Mouse (Mus musculus) urinary bladder, postnatal 36 days (tissue): Measurements from ENCODE around the gene Caln1.

Experiments used
- DNase-seq, 2 experiments: peaks; one replicate each; pipeline ENCODE4 v3.0.0; 2022; ENCODE audit warnings: low spot score in 2 of 2, mixed read lengths in 1 of 2

Caln1 gene

GRCm38 (mm10) chr5:130369237-130369636 lies at the start of gene Caln1:
TSS of gene Caln1 (plus strand) at chr5:130369455.
- DNase-seq: no peak

GRCm38 (mm10) chr5:130319783-130320182 lies 49.5 kb upstream of the Caln1 start:
- DNase-seq: no peak

DNA sequence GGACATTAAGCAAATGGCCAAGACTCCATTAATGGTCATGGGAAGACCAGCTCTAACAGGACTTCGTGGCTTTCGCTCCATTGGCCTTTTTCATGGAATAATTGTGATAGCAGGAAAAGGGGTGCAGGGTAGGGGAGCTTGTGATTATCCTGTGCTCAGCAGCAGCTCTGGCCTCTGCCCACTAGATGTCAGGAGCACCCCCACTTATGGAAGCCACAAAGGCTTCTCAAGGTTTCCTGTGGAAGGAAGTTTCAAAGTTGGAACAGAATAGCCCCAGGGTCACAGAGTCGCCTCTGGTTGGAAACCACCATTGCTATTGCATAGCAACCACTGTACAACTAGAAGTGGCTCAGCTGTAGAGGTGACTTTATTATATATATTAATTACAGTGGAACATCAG lies 48.8 kb upstream of the Caln1 start:
- no peak for DNase-seq

- DNase-seq: no peak
Measured at GRCm38 (mm10) chr5:130325486-130325885, 43.8 kb upstream of the Caln1 start.

- DNase-seq: no peak
Measured at GRCm38 (mm10) chr5:130327615-130328263, 41.5 kb upstream of the Caln1 start.

DNA sequence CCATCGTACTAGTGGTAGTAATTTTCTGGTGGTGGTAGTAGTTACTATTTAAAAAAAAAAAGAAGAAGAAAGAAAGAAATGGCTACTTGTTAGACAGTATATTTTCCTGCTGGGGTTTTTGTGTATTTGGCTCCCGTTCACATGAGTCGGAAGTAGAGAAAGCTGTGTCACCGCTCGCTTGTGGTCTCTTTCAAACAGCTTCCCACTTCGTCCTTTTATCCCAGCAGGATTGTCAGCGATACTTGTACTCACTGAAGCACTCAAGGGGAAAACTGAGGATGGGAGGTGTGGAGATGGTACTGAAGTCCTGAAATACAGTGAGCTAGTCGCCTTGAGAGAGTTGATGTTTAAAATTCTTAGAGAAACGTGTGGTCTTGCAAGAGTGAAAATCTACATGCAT lies 40.9 kb upstream of the Caln1 start:
- DNase-seq: no peak

DNA sequence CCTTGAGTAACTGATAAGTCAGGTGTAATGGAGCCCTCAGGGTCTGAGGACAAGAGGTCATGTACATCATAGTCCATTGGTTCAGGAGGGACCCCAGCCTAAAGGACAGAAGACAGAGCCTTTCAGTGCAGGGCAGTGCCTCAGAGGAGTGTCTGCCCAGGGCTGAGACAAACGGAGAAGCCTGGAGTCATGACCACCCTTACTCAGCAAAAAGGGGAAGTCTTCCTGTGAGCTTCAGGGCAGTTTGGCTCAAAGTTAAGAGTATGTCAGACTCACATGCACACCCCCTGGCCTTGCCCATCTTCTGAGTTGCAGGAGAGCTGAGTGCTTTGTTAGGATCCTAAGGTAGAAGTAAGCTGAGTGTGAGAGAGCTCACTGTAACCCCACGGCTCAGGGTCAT lies 39.4 kb upstream of the Caln1 start:
- DNase-seq: no peak

- no peak for DNase-seq
Measured at GRCm38 (mm10) chr5:130330801-130331200, 38.5 kb upstream of the Caln1 start.

DNA sequence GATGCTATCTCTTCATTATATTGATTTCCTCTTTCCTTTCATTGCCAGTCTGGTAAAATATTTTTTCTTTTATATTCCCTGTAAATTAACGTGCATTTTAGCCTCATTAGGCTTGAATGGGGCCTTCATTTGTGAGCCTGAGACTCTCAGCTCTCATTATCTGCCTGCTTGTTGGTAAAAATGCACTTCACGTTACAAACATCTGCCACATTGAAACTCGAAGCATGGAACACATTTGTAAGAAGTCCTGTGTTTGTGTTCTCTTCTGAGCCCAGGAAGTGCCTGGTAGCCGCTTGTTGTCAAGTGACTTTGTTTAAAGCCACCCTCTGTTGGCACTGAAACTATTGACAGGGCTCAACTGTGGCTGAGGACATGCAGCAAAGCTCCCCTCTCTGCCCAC lies 38.0 kb upstream of the Caln1 start:
- no peak for DNase-seq

- DNase-seq: no peak
Measured at GRCm38 (mm10) chr5:130333566-130333965, 35.7 kb upstream of the Caln1 start.

GRCm38 (mm10) chr5:130333971-130334370 lies 35.3 kb upstream of the Caln1 start:
- no peak for DNase-seq

DNA sequence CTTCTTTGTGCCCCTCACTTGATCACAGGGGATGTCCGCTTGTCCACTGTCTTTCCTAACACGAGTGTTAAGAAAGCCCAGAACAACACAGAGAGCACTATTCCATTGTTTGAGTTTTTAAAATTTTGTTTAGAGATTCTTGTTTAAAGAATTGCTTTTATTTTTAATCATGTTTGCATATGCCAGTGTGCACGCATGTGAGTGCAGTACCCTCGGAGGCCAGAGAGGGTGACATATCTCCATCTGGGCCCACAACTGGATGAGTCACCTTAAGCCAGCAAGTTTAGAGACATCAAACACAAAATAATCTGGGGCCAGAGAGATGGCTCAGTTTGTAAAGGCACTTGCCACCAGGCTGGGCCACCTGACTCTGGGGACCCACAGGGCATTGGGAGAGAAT lies 33.8 kb upstream of the Caln1 start:
- DNase-seq: no peak

GRCm38 (mm10) chr5:130340656-130341055 lies 28.6 kb upstream of the Caln1 start:
- DNase-seq: no peak

DNA sequence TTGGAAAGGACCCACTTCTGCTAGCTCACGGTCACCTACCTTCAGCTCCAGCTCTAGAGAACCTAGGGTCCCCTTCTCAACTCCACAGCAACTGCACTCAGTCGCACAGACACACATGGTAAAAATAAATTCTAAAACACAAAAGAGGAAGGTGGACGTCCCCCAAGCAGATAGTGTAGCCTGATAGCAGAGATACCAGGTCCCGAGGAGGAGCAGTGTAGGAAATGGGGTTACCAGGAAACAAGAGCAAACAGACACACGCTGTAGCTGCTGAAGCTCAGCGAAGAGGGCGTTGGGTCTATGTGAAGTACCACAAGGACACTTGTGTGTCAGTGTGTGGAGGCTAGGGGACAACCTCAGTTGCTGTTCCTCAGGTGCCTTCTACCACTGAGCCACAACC lies 24.3 kb upstream of the Caln1 start:
- DNase-seq: no peak

DNA sequence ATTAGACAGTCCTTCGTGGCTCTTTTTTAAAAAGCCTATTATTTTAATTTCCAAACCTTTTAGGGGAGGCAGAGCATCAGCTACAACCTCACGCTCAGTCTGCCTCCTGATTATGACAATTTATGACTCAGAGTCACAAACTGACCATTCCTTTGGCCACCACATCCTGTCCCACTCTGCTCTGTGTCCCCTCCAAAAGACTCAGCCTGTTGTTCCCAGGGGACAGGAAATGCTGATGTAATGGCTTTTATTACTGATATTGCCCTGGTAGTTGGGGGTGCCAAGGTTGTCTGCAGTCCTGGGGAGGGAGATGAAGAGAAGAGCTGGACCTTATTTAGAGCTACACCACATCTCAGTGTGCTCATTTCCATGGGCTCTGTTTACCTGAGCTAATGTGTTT lies 23.4 kb upstream of the Caln1 start:
- no peak for DNase-seq

GRCm38 (mm10) chr5:130355223-130355622 lies 14.0 kb upstream of the Caln1 start:
- DNase-seq: no peak

DNA sequence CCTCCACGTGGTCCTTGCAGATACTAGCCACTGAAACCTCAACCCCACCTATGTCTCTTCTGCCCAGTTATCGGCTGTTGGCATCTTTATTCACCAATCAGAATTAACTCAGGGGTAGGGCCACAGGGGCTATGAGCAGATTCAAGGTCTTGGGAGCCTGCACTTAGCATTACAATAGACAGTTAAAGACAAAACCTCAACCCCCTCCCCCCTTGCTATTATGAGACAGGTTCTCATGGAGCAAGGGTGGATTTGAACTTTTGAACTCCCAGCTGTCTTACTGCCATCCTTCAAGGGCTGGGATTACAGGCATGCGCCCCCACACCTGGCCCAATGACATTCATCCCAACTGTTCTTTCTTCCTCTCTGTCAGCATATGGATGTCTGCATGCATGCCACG lies 6.1 kb upstream of the Caln1 start:
- DNase-seq: no peak

GRCm38 (mm10) chr5:130363773-130364172 lies 5.5 kb upstream of the Caln1 start:
- no peak for DNase-seq

GRCm38 (mm10) chr5:130368236-130368635 lies 1.0 kb upstream of the Caln1 start:
- no peak for DNase-seq

GRCm38 (mm10) chr5:130375411-130375810 lies 6.2 kb downstream of the Caln1 start:
- DNase-seq: no peak

GRCm38 (mm10) chr5:130384222-130384912 lies 15.1 kb downstream of the Caln1 start, which contains the start of gene A330070K13Rik:
TSS of gene A330070K13Rik (minus strand) at chr5:130384631.
- DNase-seq: no peak

GRCm38 (mm10) chr5:130386418-130386817 lies 17.2 kb downstream of the Caln1 start:
- DNase-seq: no peak

- no peak for DNase-seq
Measured at GRCm38 (mm10) chr5:130393618-130394355, 24.5 kb downstream of the Caln1 start.
